Mouse (Mus musculus) intestine, embryonic 14.5 days (tissue): ENCODE data around the gene Tex36. TPM values are rescaled to one million over a fixed set of nuclear protein-coding genes. Genes with fewer than 3 reads are reported as not detected.

Experiments used
- ATAC-seq: fragments of 200-750 bp; cut with Nextera tagmentation; replicated peaks from 2 replicates; pipeline ENCODE4 v1.8.0; 2017; ENCODE audit warnings: low read depth, moderate number of reproducible peaks, moderate TSS enrichment, moderate library complexity; ENCODE audit not compliant: low FRiP score, low TSS enrichment
- DNase-seq: peaks from one replicate; pipeline ENCODE4 v3.0.0-alpha.2; 2018; ENCODE audit warnings: low spot score
- H3K27ac ChIP-seq: fragments of 300-500 bp; sonication (generic); 2 replicates; pipeline ENCODE4 v1.5.1; 2014; ENCODE audit warnings: low read depth, mild to moderate bottlenecking, control low read depth
- H3K27me3 ChIP-seq: fragments of 300-500 bp; sonication (generic); replicated peaks from 2 replicates; pipeline ENCODE4 v1.6.1; 2014; ENCODE audit warnings: low read length, control low read depth; ENCODE audit not compliant: control insufficient read depth, insufficient read depth
- H3K36me3 ChIP-seq: fragments of 300-500 bp; sonication (generic); 2 replicates; pipeline ENCODE4 v1.6.1; 2014; ENCODE audit warnings: low read length, control low read depth; ENCODE audit not compliant: control insufficient read depth, insufficient read depth
- H3K4me1 ChIP-seq: fragments of 300-500 bp; sonication (generic); replicated peaks from 2 replicates; pipeline ENCODE4 v1.6.1; 2014; ENCODE audit warnings: low read length, control low read depth, mixed read lengths; ENCODE audit not compliant: control insufficient read depth, insufficient read depth
- H3K4me2 ChIP-seq: fragments of 300-500 bp; sonication (generic); 2 replicates; pipeline ENCODE4 v1.6.1; 2014; ENCODE audit warnings: low read length
- H3K4me3 ChIP-seq: fragments of 300-500 bp; sonication (generic); 2 replicates; pipeline ENCODE4 v1.5.1; 2014; ENCODE audit warnings: low read depth, low read length, control low read depth, mixed read lengths
- H3K9ac ChIP-seq: fragments of 300-500 bp; sonication (generic); 2 replicates; pipeline ENCODE4 v1.6.1; 2014; ENCODE audit warnings: mild to moderate bottlenecking, low read length
- H3K9me3 ChIP-seq: fragments of 300-500 bp; sonication (generic); 2 replicates; pipeline ENCODE4 v1.6.1; 2016; ENCODE audit warnings: low read length, control low read depth; ENCODE audit not compliant: control insufficient read depth
- WGBS: fragments of 180-500 bp; shearing (Covaris S2); extraction: QIAGEN DNeasy Blood & Tissue Kit; methylation state at CpG from one replicate; pipeline ENCODE4 v1.1.7; 2014; 5-methylcytosine and 5-hydroxymethylcytosine counted together
- polyA plus RNA-seq: library from polyadenylated mRNA; unstranded; fragments of >200 nt; fragmentation: Nextera tagmentation; extraction: Ambion mirVana; gene quantifications from 2 replicates; pipeline ENCODE4 v1.2.1, GENCODE M21; 2014

Gene Tex36
- polyA plus RNA-seq, 1 experiment from 2014 or later: not detected

DNA sequence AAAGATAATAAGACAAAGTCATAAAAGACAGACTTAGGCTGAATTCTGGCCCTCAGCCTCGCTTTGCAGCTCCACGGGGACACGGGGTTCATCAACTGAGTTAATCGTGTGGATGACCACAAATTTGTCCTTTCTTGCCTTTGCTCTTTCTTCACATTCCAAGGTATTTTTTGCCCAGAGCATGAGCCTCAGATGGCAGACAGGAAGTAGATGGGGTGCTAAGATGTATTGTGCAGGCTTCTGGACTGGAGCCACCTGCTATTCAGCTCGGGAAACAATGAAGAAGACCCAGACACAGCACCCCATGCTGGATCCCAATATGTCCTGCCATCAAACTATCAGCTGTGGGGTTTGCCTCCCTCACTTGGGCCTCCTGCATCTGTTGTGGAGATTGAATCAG, 5.4 kb upstream of the Tex36 start:
- Histone ChIP-seq H3K27ac (no peak overlapping the region), H3K36me3 (no peaks in the 10 kb centered on the region), H3K9ac (no peak overlapping the region), H3K4me2 (no peak overlapping the region), H3K4me1 (peaks cover 4% of the 10 kb centered on the region; the same call in 1 of the 2 replicates), H3K4me3 (no peak overlapping the region), H3K9me3 (no peaks in the 10 kb centered on the region), H3K27me3 (no peaks in the 10 kb centered on the region)
- ATAC-seq: no peak
- DNase-seq: no peak
- WGBS: 61% methylated on average over 5 of the region's 5 CpGs

DNA sequence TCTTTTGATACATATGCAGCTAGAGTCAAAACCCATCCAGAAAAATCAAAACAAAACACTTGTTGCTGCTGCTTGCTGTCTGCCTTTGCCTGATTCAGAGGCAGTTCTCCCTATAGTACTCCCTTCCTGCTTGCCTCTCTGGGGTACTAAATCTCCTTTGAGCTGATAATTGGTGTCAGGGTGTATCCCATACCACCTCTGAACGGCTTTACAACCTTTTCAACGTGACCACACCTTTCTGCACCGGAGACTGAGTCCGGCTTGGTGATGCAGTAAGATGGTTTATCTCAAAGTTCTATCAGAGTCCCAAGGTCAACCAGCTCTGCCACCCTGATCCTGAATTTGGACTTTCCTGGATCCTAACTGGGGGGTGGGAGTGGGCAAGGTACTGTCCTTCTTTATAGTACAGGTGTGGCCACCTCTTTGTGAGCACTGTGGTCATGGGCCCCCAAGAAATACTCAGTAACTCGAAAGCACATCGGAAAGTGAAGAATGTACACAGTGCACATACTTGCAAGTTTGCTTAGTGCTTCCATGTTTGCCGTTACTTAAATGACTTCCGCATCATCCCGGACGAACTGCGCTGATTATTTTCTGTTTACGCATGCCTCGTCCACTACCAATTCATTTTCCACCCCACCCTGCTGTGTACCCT, 2.6 kb upstream of the Tex36 start:
- H3K4me3 ChIP-seq: no peak overlapping the region
- 41% methylated on average over 13 of the region's 13 CpGs for WGBS
- ATAC-seq: no peak; the same call in 1 of the 2 replicates
- H3K9me3 ChIP-seq: no peaks in the 10 kb centered on the region
- no peak overlapping the region for H3K27ac ChIP-seq
- DNase-seq: no peak
- H3K36me3 ChIP-seq: no peaks in the 10 kb centered on the region
- peak overlapping the region; percentile 22; the same call in 1 of the 2 replicates for H3K4me2 ChIP-seq
- H3K27me3 ChIP-seq: no peaks in the 10 kb centered on the region
- H3K4me1 ChIP-seq: peaks cover 4% of the 10 kb centered on the region; the same call in 1 of the 2 replicates
- H3K9ac ChIP-seq: no peak overlapping the region

DNA sequence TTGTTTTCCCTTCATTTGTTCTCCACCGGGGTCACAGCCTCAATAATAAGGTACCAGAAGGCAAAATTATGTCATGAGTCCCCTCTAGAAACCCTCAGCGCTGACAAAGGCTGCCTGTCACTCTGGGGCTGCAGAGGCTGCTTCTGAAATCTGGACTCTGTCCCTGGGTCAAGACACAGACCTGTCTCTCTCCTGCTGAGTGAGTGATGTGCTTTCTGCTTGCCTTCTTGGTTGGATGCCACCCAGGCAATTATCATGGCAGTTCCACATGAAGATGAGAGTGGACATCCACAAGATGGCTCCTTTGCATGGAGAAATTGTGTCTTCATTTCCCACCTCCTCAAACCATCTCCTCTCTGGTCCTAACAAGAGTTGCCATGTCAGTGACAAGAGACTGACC, 1.2 kb upstream of the Tex36 start:
- DNase-seq (no peak), ATAC-seq (no peak)
- Histone ChIP-seq H3K9me3 (no peaks in the 10 kb centered on the region), H3K4me1 (peaks cover 8% of the 10 kb centered on the region; the same call in 1 of the 2 replicates), H3K27ac (no peak overlapping the region), H3K27me3 (no peaks in the 10 kb centered on the region), H3K9ac (no peak overlapping the region), H3K4me2 (no peak overlapping the region), H3K4me3 (no peak overlapping the region), H3K36me3 (no peaks in the 10 kb centered on the region)
- WGBS: 75% methylated on average over 2 of the region's 2 CpGs

DNA sequence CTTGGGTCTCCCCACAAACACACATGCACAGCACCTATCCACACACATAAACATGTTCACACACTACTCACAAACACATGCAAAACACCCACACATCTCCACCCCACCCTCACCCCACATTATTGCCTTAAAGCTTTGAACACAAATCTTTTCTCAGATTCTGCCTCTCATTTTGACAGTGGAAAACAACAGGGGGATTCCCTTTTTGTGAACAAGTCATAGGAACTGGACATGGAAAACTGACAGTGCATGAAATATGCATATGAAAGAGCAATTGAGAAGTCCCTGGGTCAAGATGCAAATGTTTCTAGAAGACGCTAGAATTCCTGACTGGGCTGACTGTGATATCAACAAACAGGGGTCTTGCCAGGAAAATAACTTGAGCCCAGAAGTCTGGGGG, 1.4 kb downstream of the Tex36 start:
- ATAC-seq: no peak
- DNase-seq: no peak
- Histone ChIP-seq H3K27ac (no peak overlapping the region), H3K4me2 (no peak overlapping the region), H3K36me3 (no peaks in the 10 kb centered on the region), H3K4me3 (no peak overlapping the region), H3K27me3 (no peaks in the 10 kb centered on the region), H3K9me3 (no peaks in the 10 kb centered on the region), H3K4me1 (peaks cover 8% of the 10 kb centered on the region; the same call in 1 of the 2 replicates), H3K9ac (no peak overlapping the region)
- WGBS: 51% methylated on average over 1 of the region's 1 CpGs

DNA sequence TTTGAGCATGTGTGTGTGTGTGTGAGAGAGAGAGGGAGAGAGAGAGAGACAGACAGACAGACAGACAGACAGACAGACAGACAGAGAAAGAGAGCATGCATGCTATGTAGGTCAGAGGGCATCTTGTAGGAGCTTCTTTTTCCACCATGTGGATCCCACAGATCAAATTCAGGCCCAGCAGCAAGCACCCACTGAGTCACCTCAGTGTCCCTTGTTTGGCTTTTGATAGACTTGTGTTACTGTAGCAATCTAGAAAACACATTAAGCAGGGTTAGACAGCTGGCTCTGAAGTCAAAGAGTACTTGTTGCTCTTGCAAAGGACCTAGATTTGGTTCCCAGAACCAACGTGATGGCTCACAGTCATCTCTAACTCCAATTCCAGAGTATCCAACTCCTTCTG, 10.2 kb downstream of the Tex36 start:
- Histone ChIP-seq H3K27me3 (no peaks in the 10 kb centered on the region), H3K9ac (no peak overlapping the region), H3K9me3 (no peaks in the 10 kb centered on the region), H3K4me2 (no peak overlapping the region), H3K27ac (no peak overlapping the region), H3K4me1 (no peaks in the 10 kb centered on the region), H3K4me3 (no peak overlapping the region), H3K36me3 (no peaks in the 10 kb centered on the region)
- no peak for ATAC-seq
- 85% methylated on average over 1 of the region's 1 CpGs for WGBS
- DNase-seq: no peak

DNA sequence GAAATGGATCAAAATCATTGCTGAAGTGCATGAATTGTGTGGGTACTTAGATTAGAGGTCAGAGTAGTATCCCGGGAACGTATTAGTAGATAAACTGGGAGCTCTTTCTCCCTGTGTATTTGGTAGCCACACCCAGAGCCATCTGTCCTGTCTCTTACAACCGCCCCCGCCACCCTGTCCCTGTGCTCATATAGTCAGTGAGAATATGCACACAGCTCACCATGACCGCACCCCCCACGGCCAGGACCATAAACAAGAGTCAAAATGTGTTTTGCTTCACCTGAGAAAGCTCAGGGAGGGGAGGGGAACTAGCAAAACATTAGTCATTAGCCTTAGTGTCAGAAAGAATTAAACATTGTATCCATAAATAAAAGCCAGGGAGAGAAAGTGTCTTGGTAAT, 18.7 kb downstream of the Tex36 start:
- ATAC-seq (no peak), DNase-seq (no peak)
- Histone ChIP-seq H3K36me3 (no peaks in the 10 kb centered on the region), H3K27ac (no peak overlapping the region), H3K27me3 (no peaks in the 10 kb centered on the region), H3K9me3 (no peaks in the 10 kb centered on the region), H3K9ac (no peak overlapping the region), H3K4me1 (no peaks in the 10 kb centered on the region), H3K4me2 (no peak overlapping the region), H3K4me3 (no peak overlapping the region)
- WGBS: 76% methylated on average over 6 of the region's 6 CpGs

DNA sequence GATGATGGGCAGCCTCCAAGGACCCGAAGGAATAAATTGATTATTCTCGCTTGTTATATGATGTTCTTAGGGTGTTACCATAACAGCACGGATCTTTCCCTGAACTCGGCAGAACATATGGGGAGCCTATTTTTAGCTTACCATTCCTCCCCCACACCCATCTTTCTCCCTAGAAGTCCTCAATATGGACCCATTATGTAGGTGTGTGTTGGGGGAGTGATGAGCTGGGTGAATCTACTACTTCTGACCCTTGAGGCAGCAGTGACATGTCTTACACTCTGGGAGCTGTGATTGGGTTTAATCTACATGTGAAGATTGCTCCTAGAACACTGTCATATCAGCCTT, 21.7 kb downstream of the Tex36 start:
- DNase-seq (no peak), ATAC-seq (no peak)
- Histone ChIP-seq H3K27me3 (no peaks in the 10 kb centered on the region), H3K36me3 (no peaks in the 10 kb centered on the region), H3K9me3 (no peaks in the 10 kb centered on the region), H3K27ac (no peak overlapping the region), H3K4me1 (0 out of 2 replicates have a peak, but pooled peaks cover 10% of the 10 kb centered on the region), H3K9ac (no peak overlapping the region), H3K4me3 (no peak overlapping the region), H3K4me2 (no peak overlapping the region)
- 87% methylated on average over 4 of the region's 4 CpGs for WGBS

DNA sequence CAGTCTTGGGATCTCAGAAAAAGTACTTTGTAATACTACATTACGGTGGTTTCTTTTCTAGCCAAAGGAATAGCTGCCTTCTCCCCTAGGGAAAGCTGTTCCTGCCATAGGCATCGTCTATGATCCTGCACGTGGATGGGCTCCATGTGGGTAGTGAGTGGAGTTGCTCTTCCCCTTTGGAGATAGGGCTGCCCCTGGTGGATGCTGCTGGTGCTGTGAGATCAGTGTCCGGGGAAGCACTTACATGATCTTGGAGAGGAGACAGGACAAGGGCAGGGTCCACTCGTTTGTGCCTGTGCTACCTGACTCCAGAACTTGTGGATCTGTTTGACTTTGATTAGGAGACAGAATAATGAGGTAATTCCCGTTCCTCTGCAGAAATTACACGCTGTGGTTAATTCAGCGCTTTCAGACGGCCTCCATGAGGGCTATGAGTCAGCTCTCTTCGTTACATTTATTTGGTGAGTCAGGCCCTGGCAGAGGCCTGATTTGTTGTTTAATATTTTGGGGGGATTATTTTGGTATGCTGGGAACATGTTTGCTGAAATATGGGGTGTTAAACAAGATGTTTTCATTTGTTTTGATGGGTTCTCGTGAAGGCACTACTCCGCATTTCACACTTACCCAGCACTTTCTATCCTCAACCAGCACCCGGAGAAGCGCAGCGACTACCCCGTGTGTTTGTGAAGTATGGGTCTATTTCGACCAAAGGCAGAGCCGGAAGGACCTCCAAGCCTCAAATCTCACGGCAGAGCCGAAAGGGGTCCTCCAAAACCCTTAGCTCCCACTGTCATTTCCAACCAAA, 22.3 kb downstream of the Tex36 start:
- DNase-seq (no peak), ATAC-seq (no peak)
- no peak overlapping the region for H3K4me3 ChIP-seq
- H3K4me1 ChIP-seq: 0 out of 2 replicates have a peak, but pooled peaks cover 10% of the 10 kb centered on the region
- no peak overlapping the region for H3K4me2 ChIP-seq
- H3K27me3 ChIP-seq: no peaks in the 10 kb centered on the region
- WGBS: 78% methylated on average over 20 of the region's 20 CpGs
- H3K9me3 ChIP-seq: no peaks in the 10 kb centered on the region
- H3K27ac ChIP-seq: no peak overlapping the region
- no peaks in the 10 kb centered on the region for H3K36me3 ChIP-seq
- H3K9ac ChIP-seq: no peak overlapping the region
